Mouse (Mus musculus): Measurements from ENCODE around the gene Prpf3. TPM values are rescaled to one million over a fixed set of nuclear protein-coding genes. Genes with fewer than 3 reads are reported as not detected.
A peak's percentile ranks its signal among the peaks of the same experiment; 100 is the strongest.
"Not testable (repeated sequence)": the region's sequence is repeated elsewhere in the genome, so short reads cannot be mapped to it uniquely, and the experiment has no call there.

Gene Prpf3
- 33.0 and 35.4 TPM in 2 replicates for polyA plus RNA-seq (2015; fragmentation: Nextera tagmentation; extraction: Ambion mirVana)

DNA sequence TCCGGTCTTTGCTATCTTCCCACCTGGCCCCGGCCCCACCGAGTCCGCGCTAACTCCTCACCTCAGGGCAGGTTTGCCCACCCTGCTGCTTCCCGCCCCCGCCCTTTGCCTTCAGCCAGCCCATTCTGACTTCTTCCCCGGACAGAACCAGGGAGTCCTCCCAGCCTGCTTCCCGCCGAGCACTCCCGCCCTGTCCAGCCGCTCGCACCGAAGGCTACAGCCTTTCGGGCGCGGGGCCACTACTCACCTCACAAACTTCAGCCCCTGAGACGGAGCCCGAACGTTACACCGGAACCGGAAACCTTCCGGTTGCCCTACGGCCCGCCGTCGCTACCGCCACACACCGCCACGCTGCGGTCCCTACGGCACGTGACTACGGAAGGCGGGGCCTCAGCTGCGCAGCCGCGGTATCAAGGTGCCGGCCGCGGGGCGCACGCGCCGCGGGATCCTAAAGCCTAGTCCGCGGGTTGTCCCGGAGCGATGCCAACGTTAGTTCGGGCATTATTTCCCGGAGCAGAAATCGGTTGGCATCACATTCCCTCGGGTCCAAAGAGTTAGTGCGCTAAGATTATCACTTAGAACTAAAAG, at the start of gene Prpf3:
Gene Prpf3, minus strand, starts transcription at position 384 of the 588 bp plus-strand sequence.
- WGBS, result 0% methylated on average over 56 of the region's 56 CpGs
- H3K4me1 ChIP-seq (ENCODE audit: control insufficient read depth, insufficient read depth, low read length), result peaks cover 8% of the 10 kb centered on the region
- H3K36me3 ChIP-seq (ENCODE audit: control insufficient read depth, insufficient read depth, low read length), result peaks cover 11% of the 10 kb centered on the region
- H3K27me3 ChIP-seq (ENCODE audit: control insufficient read depth, insufficient read depth, low read depth, low read length), result no peaks in the 10 kb centered on the region
- peak within 1 kb of the TSS; percentile 79 for H3K4me2 ChIP-seq (ENCODE audit: low read length)
- peak within 1 kb of the TSS; percentile 96 for H3K4me3 ChIP-seq (ENCODE audit: low read depth, low read length)
- peak within 1 kb of the TSS; percentile 78 for H3K27ac ChIP-seq (ENCODE audit: low read length)
- H3K9me3 ChIP-seq (replicated peaks; ENCODE audit: control insufficient read depth, low read length, poor library complexity, severe bottlenecking), result no peaks in the 10 kb centered on the region
- peak; percentile 99 for ATAC-seq
- H3K9ac ChIP-seq (ENCODE audit: low read depth, low read length), result peak within 1 kb of the TSS; percentile 83

DNA sequence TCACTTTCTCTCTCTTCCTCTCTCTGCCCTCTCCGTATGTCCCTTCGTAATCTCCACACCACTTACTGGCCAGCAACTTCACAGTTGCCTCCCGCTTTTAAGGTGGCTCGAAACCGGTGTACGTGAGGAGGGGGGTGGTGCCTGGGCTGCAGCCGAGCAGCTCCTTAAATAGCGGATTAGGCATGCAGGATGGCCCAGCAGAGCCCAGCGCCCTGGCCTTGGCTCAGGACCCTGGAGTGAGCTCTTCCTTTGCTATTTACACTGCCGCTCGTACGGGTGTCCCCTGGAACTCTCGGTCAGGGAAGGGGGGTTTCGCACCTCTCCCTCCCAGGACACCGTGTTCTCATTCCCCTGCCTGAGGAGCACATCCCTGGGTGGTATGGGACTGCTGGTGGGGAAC, 48.9 kb upstream of the Prpf3 start, which contains the start of gene Car14:
Gene Car14, minus strand, starts transcription at position 124 of the 400 bp plus-strand sequence.
- Histone ChIP-seq H3K4me2 (ENCODE audit: low read length) (peak within 1 kb of the TSS; percentile 64), H3K4me1 (ENCODE audit: control insufficient read depth, insufficient read depth, low read length) (peaks cover 17% of the 10 kb centered on the region), H3K4me3 (ENCODE audit: low read depth, low read length) (peak within 1 kb of the TSS; percentile 31), H3K9ac (ENCODE audit: low read depth, low read length) (peak within 1 kb of the TSS; percentile 44), H3K9me3 (replicated peaks; ENCODE audit: control insufficient read depth, low read length, poor library complexity, severe bottlenecking) (no peaks in the 10 kb centered on the region), H3K27me3 (ENCODE audit: control insufficient read depth, insufficient read depth, low read depth, low read length) (peaks cover 9% of the 10 kb centered on the region; the same call in 1 of the 2 replicates), H3K27ac (ENCODE audit: low read length) (no peak within 1 kb of the TSS), H3K36me3 (ENCODE audit: control insufficient read depth, insufficient read depth, low read length) (no peaks in the 10 kb centered on the region)
- under 1% methylated on average over 15 of the region's 15 CpGs for WGBS
- ATAC-seq, result no peak

DNA sequence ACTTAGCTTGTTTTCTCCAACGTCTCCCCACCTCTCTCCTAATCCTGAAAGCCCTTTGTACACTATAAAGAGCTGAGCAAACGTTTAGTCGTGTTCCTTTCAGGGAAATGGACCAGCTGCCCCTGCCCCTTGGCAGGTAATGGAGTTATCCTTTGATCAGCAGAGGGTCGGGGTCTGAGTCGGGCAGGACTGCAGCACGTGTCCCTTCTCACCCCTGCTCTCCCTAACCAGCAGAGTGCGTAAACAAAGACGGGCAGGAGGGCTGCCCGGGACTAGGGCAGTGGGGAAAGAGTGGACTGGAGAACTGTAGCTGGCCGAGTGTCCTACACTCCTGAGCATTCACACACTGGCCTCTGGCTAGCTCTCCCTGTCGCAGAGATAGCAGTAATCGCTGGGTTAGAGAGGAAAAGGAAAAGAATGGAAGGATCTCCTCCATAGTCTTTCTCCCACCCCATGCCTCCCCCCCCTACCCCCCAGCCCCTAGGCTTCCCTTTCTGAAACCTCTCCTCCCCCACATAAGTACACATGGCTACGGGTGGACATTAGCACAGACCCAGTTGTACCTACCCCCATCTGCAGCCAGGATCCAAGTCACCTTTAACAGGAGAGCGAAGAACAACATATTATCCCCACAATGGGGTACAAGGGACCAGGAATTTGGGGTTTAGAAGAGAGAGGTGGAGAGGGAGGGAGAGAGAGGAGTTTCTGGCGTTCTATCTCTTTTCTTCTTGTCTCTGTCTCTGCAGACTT, 48.2 kb upstream of the Prpf3 start:
- Histone ChIP-seq H3K27me3 (ENCODE audit: control insufficient read depth, insufficient read depth, low read depth, low read length) (peaks cover 9% of the 10 kb centered on the region; the same call in 1 of the 2 replicates), H3K4me3 (ENCODE audit: low read depth, low read length) (peak overlapping the region; percentile 6; the same call in 1 of the 2 replicates), H3K36me3 (ENCODE audit: control insufficient read depth, insufficient read depth, low read length) (no peaks in the 10 kb centered on the region), H3K9ac (ENCODE audit: low read depth, low read length) (peak overlapping the region; percentile 10; the same call in 1 of the 2 replicates), H3K9me3 (replicated peaks; ENCODE audit: control insufficient read depth, low read length, poor library complexity, severe bottlenecking) (no peaks in the 10 kb centered on the region), H3K4me1 (ENCODE audit: control insufficient read depth, insufficient read depth, low read length) (peaks cover 17% of the 10 kb centered on the region), H3K4me2 (ENCODE audit: low read length) (peak overlapping the region; percentile 64), H3K27ac (ENCODE audit: low read length) (no peak overlapping the region)
- WGBS, result 1% methylated on average over 15 of the region's 15 CpGs
- no peak for ATAC-seq

DNA sequence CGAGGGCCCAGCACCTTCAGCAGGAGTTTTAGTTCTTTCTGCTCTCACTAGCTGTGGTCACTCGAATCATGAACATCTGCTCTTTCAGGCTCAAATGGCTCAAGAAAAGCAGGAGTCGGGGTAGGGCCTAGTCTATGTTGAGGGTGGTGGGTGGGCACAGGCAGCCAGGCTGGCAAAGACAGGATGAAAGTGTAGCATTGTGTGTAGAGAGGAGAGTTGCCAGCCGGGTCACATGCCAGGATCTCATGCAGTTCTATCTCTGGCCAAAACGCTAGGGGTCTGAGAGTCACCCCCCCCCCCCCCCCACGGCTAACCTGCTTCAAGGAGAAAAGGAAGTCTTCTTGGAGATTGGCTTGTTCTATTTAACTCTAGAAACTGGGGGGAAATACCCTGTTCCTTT, 47.0 kb upstream of the Prpf3 start:
- no peak for ATAC-seq
- Histone ChIP-seq H3K9me3 (replicated peaks; ENCODE audit: control insufficient read depth, low read length, poor library complexity, severe bottlenecking) (no peaks in the 10 kb centered on the region), H3K9ac (ENCODE audit: low read depth, low read length) (no peak overlapping the region), H3K27ac (ENCODE audit: low read length) (no peak overlapping the region), H3K36me3 (ENCODE audit: control insufficient read depth, insufficient read depth, low read length) (no peaks in the 10 kb centered on the region), H3K4me2 (ENCODE audit: low read length) (no peak overlapping the region), H3K4me1 (ENCODE audit: control insufficient read depth, insufficient read depth, low read length) (peaks cover 17% of the 10 kb centered on the region), H3K27me3 (ENCODE audit: control insufficient read depth, insufficient read depth, low read depth, low read length) (peaks cover 9% of the 10 kb centered on the region; the same call in 1 of the 2 replicates), H3K4me3 (ENCODE audit: low read depth, low read length) (no peak overlapping the region)
- WGBS, result 34% methylated on average over 5 of the region's 6 CpGs

DNA sequence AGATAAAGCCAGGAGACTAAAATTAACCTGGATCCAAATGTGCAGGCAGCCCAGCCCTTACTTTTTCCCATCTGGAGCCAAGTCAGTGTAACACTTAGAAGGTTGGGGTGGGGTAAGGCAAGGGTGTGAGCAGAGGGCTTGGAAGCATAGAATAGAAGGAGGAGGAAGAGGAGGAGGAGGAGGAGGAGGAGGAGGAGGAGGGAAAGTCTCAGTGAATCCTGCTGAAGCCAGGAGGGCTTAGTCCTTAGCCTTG, 46.6 kb upstream of the Prpf3 start:
- no peak overlapping the region for H3K4me2 ChIP-seq (ENCODE audit: low read length)
- H3K27me3 ChIP-seq (ENCODE audit: control insufficient read depth, insufficient read depth, low read depth, low read length), result peaks cover 9% of the 10 kb centered on the region; the same call in 1 of the 2 replicates
- H3K4me3 ChIP-seq (ENCODE audit: low read depth, low read length), result no peak overlapping the region
- H3K27ac ChIP-seq (ENCODE audit: low read length), result no peak overlapping the region
- H3K4me1 ChIP-seq (ENCODE audit: control insufficient read depth, insufficient read depth, low read length), result peaks cover 17% of the 10 kb centered on the region
- H3K9me3 ChIP-seq (replicated peaks; ENCODE audit: control insufficient read depth, low read length, poor library complexity, severe bottlenecking), result no peaks in the 10 kb centered on the region
- H3K36me3 ChIP-seq (ENCODE audit: control insufficient read depth, insufficient read depth, low read length), result no peaks in the 10 kb centered on the region; the same call in 1 of the 2 replicates
- ATAC-seq, result no peak
- H3K9ac ChIP-seq (ENCODE audit: low read depth, low read length), result no peak overlapping the region

DNA sequence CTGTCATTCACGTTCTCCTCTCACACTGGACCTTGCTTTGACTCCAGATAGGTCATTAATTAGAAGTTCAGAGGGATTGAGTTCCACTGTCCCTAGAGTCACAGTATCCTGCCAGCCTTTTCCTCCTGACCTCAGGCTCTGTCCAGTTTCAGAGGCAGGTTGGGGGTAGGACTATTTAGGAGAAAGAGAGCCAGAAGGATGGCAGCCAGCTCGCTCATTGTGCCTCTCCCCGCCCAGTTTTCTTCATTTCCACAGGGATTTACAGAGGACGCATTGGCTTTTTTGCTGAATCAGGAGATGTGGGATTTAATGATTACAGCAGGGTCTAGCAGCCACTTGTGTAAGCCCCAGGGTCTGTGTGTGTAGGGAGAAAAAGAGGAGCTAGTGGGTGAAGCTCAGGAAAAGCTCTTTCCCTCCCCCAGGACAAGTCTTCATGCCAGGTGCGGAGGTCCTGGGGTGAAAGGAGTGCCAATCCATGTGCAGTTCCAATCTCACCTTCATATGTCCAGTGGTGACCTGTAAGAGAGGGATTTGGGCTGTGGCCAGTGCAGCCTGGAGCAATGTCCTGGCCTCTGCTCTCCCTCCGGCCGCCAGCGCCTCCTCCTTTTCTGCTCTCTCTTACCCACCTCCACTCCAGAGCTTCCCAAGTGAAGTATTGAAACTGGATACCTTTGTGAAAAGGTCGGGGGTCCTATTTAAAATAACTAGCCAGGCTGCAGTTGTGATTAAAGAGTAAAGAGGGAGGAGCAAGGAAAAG, 46.1 kb upstream of the Prpf3 start:
- Histone ChIP-seq H3K36me3 (ENCODE audit: control insufficient read depth, insufficient read depth, low read length) (no peaks in the 10 kb centered on the region; the same call in 1 of the 2 replicates), H3K27me3 (ENCODE audit: control insufficient read depth, insufficient read depth, low read depth, low read length) (peaks cover 9% of the 10 kb centered on the region; the same call in 1 of the 2 replicates), H3K4me3 (ENCODE audit: low read depth, low read length) (no peak overlapping the region), H3K4me1 (ENCODE audit: control insufficient read depth, insufficient read depth, low read length) (peaks cover 17% of the 10 kb centered on the region), H3K4me2 (ENCODE audit: low read length) (no peak overlapping the region), H3K9ac (ENCODE audit: low read depth, low read length) (no peak overlapping the region), H3K9me3 (replicated peaks; ENCODE audit: control insufficient read depth, low read length, poor library complexity, severe bottlenecking) (no peaks in the 10 kb centered on the region), H3K27ac (ENCODE audit: low read length) (no peak overlapping the region)
- 64% methylated on average over 9 of the region's 9 CpGs for WGBS
- no peak for ATAC-seq

DNA sequence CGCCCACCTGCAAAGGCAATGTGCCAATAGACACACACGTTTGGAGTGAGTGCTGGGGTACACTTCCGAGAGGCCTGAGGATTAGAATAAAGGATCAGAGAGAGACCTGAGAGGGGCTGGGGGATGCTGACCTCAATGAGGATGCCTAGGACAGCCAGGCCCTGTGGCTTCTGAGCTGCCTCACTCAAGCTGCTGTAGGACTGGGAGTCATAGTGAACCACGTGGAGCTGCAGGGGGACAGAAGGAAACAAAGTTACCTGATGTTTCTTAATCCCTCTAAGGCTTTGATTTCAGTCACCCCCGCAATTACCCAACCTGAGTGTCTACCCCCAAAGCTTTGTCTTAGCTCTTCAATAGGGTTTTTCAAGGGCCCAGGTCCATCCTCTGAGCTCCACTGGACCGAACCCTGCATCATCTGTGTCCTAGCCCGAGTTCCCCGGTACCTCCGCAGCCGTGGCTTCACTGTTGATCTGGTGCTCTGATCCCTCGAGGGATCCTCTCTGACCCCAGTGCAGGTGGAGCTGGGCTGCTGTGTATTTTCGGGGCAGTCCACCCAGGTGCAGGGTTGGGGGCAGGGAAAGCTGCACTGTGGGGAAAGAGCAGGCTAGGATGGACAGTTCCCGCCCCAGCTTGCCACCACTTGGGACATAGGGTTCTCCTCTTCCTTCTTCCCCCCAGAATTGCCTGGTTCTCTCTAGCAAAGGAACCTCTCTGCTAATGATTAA, 44.3 kb upstream of the Prpf3 start:
- Histone ChIP-seq H3K9me3 (replicated peaks; ENCODE audit: control insufficient read depth, low read length, poor library complexity, severe bottlenecking) (no peaks in the 10 kb centered on the region), H3K36me3 (ENCODE audit: control insufficient read depth, insufficient read depth, low read length) (no peaks in the 10 kb centered on the region; the same call in 1 of the 2 replicates), H3K27ac (ENCODE audit: low read length) (no peak overlapping the region), H3K27me3 (ENCODE audit: control insufficient read depth, insufficient read depth, low read depth, low read length) (no peaks in the 10 kb centered on the region), H3K9ac (ENCODE audit: low read depth, low read length) (no peak overlapping the region), H3K4me1 (ENCODE audit: control insufficient read depth, insufficient read depth, low read length) (peaks cover 12% of the 10 kb centered on the region), H3K4me2 (ENCODE audit: low read length) (no peak overlapping the region), H3K4me3 (ENCODE audit: low read depth, low read length) (no peak overlapping the region)
- 75% methylated on average over 13 of the region's 13 CpGs for WGBS
- ATAC-seq, result no peak

DNA sequence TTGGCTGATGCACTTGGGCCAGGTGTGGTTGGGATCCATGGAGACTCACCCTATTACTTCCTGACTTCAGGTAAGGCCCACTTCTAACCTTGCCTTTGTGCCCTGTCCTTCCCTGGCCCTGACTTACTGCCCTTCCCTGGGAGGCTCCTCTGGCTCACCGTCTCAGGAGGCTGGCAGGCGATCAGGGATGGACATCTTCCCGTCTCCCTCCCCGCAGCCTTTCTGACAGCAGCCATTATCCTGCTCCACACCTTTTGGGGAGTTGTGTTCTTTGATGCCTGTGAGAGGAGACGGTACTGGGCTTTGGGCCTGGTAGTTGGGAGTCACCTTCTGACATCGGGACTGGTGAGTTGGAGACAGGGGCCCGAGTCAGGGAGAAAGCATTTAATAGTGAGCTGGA, 39.8 kb upstream of the Prpf3 start:
- not testable (repeated sequence) for H3K36me3 ChIP-seq (ENCODE audit: control insufficient read depth, insufficient read depth, low read length); H3K27ac ChIP-seq (ENCODE audit: low read length); H3K9ac ChIP-seq (ENCODE audit: low read depth, low read length); H3K4me2 ChIP-seq (ENCODE audit: low read length); H3K27me3 ChIP-seq (ENCODE audit: control insufficient read depth, insufficient read depth, low read depth, low read length); ATAC-seq; H3K4me3 ChIP-seq (ENCODE audit: low read depth, low read length); H3K9me3 ChIP-seq (replicated peaks; ENCODE audit: control insufficient read depth, low read length, poor library complexity, severe bottlenecking)
- H3K4me1 ChIP-seq (ENCODE audit: control insufficient read depth, insufficient read depth, low read length), result peaks cover 17% of the 10 kb centered on the region
- 87% methylated on average over 7 of the region's 7 CpGs for WGBS
